Mouse (Mus musculus) small intestine, adult 2 months (tissue): Measurements from ENCODE around the gene Nmd3.

ENCODE experiments used
- CTCF ChIP-seq: fragments of 200-500 bp; IDR thresholded peaks from 2 replicates; pipeline ENCODE4 v1.5.1; 2012; ENCODE audit warnings: low read depth, mild to moderate bottlenecking, control low read depth, inconsistent platforms, low read length, moderate library complexity, mixed read lengths; ENCODE audit not compliant: insufficient replicate concordance, insufficient read length; ENCODE audit errors: extremely low read depth
- POLR2A ChIP-seq: fragments of 200-500 bp; IDR thresholded peaks from 2 replicates; pipeline ENCODE4 v1.6.1; 2012; ENCODE audit warnings: low read depth, mild to moderate bottlenecking, control low read depth, inconsistent platforms, low read length, moderate library complexity

DNA sequence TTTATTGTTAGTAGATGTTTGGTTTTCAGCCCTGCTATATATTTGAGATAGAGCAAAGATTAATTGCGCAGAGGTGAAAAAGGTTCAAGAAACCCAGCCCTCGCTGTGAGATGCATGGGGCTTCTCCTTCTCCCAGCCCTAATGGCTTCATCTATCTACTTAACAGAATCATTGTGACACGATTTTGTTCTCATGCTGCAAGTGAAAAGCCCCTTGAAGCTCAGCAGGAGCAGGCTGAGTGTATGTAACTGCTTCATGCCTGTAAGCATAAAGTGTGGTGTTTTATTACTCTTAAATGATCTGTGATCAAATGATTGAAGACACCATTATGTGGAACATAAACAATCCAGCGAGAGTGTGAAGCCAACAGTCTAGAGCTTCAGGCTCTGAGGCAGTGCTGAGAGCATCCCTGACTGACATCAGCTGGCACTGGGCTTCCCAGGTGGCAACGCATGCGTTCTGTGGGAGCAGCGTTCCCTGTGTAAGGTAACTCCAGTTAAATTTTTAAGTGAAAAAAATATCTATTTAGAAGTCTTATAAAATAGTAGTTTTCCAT lies 79.1 kb downstream of the Nmd3 start:
- TF ChIP-seq POLR2A (no peak), CTCF (no peak)
